Mouse (Mus musculus): ENCODE measurements around the gene Syngr2.

GRCm38 (mm10) chr11:117809407-117810311, at the start of gene Syngr2, which contains the start of gene Gm20708:
- TF ChIP-seq GATA1 (IDR thresholded peaks at IDR 0.05; ENCODE audit: low read length) (no peak), TAL1 (IDR thresholded peaks at IDR 0.05; ENCODE audit: low read length) (no peak)
